Mouse (Mus musculus) kidney, postnatal 36 days (tissue): ENCODE measurements around the gene Dpf1.

Experiments
- DNase-seq, 2 experiments: peaks; one replicate each; pipeline ENCODE4 v3.0.0; 2021 to 2022; ENCODE audit warnings: mixed read lengths in 2 of 2

Dpf1 gene

DNA sequence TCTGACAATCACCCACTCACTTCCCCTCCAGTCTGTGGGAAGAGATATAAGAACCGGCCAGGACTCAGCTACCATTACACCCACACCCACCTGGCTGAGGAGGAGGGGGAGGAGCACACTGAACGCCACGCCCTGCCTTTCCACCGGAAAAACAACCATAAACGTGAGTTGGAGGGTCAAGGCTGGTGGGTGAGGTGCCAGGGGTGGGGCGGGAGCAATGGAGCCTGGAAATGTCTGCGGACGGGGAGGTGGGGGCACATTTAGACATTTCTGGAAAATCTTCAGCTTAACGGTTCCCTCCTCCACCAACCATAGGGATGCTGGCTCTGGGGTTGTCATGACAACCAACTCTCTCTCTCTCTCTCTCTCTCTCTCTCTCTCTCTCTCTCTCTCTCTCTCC, 9.3 kb downstream of the Dpf1 start:
- no peak for DNase-seq

DNA sequence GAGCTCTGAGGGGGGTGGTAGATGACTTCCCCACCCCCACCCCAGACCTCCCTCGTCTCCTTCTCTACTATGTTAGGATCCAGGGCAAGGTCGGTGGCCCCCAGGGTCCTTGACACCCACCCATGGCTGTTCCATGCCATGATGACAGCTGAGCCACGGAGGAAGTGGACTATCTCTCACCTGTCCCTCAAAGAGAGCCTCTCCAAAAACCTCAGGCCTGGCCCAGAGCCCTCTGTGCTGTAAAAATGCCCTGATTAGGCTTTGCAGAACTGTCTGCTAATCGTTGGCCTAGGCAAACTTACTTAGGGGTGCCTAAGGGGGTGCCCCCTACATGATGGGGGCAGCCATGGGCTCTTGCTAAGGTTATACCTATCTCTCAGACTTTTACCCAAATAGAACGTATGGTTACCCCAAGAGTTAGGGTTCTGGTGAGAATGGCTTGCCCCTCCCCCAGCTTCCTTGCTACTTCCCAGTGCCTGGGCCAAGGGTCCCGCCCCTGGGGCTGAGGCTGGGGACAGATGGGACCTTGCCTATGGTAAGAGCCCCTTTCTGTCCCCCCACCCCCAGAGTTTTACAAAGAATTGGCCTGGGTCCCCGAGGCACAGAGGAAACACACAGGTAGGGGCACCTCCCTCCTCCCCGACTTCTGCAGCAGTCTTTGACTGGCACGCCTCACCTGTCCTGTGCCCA, 10.0 kb downstream of the Dpf1 start:
- no peak for DNase-seq

DNA sequence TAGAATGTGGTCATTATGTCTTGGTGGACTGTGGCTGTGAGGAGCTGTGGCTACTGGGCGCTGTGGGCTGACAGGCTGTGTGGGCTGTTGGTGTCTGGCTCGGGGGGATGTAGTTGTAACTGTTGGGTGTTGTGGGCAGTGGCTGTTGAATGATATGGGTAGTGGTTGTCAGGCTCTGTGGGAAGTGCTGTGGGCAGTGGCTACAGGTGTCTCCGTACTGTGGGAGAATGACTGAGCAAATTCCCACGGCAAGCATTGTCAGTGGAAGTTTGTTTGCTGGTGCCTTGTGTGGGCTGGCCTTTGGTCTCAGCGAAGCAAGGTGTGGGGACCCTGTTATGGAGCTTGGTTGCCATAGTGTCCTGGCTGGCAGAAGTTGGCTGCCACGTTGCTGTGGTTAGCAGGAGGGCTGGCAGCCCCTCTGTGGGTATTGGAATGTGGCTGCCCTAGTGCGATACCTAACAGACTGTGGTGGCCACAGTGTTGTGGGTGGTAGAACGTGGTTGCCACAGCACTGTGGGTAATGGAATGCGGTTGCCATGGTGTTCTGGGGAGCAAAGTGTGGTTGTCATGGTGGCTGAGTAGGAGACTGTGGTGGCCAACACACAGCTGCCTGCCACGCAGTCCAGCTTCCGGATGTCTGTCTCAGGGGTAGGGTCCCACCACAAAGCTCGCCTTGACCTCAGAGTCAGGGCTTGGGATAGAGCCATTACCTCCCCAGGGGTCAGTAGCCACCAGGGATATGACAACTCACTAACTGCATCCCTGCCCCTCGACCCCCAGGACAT, 11.3 kb downstream of the Dpf1 start:
- DNase-seq: no peak

DNA sequence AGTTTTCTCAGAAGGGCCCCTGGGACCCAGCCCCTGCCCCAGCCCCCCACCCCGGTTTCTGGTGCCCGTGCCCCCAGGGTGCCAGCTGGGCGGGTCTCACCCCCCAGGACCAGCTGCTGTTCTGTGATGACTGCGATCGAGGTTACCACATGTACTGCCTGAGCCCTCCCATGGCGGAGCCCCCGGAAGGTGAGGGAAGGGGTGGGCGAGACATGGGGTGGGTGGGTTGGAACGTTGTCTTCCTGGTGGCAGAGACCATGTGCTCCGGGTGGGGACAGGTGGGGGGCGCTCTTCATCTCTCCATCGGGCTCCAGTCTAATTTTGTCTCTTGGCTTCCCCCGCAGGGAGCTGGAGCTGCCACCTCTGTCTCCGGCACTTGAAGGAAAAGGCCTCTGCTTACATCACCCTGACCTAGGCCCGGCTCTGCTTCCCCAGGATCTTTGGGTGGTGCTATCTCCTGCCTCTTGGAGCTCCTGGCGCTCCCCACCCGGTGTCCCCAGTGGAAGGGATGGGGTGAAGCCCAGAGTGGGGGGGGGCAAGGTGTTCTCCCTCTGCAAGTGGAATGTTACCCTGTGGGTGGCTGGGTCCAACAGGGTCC, 12.5 kb downstream of the Dpf1 start:
- DNase-seq: no peak

DNA sequence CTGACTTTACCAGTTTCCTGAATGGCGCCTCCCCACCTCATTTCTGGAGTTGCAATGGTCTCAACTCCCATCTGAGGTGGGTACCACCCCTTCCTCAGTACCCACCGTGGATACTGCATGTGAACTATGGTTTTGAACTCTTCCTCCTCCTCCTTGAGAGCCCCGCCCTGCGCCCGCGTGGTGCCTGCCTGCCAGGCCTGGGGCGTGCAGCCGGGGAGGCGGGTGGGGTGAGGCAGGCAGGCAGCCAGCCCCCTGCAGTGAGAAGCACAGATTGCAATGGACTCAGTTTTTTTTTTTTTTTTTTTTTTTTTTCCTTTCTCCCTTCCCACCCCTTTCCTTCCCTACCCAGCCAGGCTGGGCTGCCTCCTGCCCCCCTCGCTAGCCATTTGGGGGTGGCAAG, 13.2 kb downstream of the Dpf1 start:
- DNase-seq: no peak

DNA sequence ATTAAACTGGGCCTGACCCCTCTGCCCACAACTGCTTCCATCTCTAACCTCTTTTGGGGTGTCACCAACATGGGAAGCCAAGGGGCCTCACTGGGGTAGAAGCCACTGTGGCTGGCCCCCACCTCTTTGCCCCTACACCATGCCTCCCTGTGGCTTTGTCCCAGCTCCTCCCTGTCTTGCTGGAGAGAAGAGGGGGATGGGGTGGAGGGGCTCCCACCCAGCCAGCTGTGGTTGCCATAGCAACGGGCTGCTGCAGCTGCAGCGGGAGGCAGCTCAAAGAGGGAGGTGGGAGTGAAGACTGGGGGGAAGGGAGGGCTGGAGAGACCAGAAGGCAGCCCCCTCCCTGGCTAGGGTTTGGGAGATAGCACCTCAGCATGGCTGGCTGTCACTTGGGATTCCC, 13.8 kb downstream of the Dpf1 start:
- DNase-seq: no peak

DNA sequence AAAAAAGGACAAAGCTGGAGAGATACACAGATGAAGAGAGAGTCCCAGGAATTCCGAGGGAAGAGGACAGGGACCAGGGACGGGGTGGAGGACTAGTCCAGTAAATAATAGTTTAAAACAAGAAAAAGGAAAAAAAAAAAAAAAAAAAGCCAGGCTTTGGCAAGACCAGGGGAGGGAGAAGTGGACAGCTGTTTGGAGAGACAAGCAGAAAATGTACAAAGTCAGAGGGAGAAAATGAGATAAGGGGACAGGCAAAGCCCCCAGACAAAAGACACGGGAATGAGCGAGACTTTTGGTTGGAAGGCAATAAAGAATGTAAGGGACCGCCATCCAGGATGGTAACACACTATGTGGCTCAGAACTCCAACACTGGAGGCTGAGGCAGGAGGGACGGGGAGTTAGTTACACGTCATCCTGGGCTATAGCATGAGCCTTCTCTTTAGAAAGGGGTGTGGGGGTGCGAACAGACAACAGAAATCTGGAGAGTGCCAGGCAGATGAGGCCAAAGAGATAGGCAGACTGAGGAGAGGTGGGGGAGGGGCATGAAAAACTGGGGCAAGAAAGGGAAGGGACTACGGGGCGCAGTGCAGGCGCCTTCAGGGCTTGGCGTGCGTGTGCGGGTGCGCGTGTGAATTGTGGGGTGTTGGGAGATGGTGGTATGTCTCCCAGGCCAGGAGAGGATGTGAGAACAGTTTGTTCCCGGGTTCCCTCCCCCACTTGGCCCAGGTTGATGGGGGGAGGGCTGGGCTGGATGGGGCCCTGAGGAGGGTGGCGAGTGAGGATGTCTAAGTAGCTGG, 14.6 kb downstream of the Dpf1 start:
- DNase-seq: no peak

DNA sequence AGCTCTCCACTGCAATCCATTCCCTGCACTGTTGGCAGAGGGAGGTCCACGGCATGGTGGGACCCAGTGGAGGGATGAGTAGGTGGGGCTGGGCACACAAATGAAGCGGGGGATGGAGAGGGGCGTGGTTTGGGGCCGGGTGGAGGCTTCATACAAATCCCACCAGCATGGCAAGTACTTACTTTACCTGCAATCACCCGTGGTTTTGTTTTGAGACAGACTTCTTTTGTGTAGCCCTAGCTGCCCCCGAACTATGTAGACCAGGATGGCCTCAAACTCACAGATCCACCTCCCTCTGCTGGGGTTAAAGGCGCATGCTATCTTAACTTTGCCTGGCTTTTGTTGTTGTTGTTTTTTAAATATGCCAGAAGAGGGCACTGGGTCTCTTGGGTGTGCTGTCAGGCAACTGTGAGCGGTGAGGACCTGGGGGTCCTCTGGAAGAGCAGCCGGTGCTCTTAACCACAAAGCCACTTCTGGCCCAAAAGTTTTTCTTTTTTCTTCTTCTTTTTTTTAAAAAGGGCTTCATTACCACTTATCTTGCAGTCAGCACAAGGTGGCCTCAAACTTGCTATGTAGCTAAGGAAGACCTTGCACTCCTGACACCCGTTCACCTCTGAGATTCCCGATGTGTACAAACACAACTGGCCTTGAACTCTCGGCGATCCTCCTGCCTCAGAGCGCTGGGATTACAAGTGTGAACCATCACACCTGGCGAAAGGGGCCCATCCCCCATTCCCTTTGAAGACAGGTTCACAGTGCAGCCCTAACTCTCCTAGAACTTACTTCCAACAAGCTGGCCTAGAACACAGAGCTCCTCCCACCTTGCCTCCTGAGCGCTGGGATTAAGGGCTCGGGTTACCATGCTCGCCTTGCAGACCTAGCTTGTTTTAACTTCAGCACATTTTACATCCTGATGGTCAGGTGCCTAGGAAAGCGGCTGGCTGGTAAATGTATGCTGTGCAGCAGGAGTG, 15.9 kb downstream of the Dpf1 start:
- no peak for DNase-seq

DNA sequence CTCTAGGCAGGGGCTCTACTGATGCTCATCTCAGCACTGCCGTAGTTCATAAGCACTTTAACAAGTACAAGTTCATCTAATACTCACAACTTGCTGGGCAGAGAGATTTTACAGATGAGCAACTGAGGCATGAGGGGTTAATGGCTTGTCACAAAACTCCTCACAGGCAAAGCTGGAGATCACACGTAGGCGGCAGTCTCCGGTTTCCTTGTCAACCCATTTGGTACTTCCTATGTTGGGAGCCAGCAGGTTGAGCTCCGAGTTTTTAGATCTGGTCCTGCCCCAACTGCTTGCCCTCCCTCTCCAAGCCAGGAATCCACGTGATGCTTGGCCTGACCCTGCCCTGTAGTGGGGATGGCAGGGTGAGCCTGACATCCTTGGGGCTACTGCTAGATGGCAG, 23.3 kb downstream of the Dpf1 start:
- no peak for DNase-seq

DNA sequence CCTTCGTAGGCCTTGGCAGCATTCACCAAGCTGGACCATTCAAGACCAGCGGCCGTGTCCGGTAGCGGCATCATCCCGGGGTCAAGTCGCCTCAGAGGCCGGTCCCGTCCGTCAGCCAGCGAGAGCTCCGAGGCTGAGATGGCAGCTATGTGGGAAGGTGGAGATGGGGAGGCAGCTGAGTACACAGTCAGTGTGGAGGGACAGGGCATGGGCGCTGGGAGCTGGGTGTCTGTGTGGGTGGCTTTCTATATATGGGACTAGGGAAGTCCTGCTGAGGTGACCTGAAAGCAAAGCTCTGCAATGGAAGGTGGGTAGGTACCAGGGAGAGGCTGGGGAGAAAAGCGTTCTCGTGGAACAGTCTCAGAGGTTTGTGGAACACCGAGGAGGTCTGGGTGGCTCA, 25.2 kb downstream of the Dpf1 start:
- no peak for DNase-seq

DNA sequence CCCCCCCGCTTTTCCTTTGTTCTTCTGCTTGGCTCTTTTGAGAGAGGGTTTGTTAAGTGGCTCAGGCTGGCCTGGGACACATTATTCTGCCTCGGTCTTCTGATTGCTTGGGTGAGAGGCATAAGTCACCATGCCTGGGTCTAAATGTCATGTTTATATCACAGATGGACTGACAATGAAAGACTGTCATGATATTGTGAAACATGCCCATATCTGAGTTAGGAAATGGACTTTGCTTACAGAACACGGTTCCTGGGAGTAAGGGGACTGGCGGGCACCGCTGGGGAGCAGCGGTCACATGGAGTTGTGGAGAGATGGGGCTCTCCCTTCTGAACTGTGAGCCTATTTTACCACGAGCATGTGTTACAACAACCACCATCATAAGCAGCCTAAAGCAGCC, 30.4 kb downstream of the Dpf1 start:
- no peak for DNase-seq

DNA sequence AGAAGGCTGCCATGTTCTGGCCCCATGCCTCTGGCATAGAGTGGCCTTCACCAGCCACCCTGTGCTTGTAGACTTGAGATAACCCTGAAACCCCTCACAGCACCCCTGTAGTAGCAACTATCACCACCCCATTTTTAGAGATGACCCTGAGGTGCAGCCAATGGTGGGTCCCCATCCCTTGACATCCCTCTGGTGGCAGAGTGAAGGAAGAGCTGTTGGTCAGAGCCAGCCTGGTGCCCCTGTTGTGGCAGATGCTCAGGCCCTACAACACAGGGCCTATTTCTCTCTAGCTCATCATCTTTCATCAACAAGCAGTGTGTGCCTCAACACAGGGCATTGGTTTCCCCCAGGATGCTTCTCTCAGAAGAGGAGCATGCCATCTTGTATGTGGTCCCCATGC, 31.5 kb downstream of the Dpf1 start:
- DNase-seq: no peak

DNA sequence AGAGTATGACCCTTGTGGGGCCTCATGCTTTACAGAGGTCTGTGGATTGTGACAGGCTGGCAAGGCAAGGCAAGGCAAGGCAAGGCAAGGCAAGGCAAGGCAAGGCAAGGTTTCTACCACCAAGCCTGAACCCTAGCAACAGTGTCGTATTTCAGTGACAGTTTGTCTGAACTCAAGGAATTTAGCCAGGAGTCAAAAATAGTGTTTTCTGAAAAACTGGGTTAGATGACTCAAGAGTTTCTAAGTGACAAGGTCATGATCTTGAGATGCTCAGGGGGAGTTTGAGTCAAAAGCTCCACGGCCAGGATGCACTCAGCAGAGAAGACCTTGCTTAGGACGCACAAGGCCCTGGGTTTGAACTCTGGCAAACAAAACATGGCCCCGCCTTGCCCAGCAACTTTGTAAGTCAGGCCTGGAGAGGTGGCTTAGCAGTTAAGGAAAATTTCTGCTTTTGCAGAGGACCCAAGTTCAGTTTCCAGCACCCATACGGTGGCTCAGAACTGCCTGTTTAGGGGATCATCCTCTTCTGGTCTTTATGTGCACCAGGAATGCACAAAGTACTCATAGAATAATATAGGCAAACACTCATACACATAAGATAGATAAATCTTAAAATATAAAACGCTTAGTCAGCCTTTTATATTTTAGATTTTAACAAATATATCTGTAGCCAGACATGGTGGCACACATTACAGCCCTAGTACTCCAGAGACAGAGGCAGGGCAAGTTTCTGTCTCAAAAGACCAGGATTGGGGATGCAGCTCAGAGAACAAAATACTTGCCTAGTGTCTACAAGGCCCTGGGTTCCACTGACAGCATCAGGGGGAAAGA, 32.3 kb downstream of the Dpf1 start:
- DNase-seq: no peak

DNA sequence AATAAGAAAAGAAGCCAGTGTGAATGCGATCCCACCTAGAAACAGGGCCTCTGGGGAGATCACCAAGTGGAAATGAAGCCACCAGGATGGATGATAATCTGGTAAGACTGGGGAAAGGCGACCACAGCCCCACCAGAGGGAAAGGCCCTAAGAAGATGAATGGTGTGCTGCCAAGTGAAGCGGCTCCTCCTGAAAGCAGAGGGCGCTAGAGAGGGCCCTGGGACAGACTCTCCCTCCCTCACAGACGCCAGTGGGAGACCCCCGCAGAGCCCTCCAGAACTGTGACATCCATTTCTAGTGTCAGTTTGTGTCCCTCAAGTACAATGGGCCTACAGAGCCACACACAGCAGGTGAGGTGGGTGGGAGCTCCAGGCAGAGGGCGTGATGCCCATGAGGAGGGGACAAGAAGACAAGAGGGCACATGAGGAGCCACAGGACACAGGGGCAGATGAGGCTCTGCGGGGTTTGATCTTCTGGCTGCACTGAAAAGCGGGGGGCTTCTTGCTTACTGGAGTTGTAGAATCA, 33.1 kb downstream of the Dpf1 start:
- no peak for DNase-seq

DNA sequence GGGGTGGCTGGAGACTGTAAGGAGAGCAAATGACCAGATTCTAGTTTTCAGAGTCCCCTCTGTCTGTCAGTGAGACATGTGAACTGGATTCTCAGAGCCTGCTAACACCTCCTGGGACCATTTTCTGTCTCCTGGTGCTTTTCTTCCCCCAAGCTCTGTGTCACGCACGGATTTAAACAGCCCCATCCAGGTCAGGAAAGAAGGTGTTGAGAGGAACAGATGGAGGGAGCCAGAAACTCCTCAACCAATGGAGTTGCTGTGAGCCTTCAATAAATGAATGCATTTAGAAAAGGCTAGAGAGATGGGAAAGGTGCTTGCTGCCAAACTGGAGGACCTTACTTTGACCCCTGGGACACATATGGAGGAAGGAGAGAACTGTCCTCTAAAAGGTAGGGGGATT, 34.0 kb downstream of the Dpf1 start:
- DNase-seq: no peak

DNA sequence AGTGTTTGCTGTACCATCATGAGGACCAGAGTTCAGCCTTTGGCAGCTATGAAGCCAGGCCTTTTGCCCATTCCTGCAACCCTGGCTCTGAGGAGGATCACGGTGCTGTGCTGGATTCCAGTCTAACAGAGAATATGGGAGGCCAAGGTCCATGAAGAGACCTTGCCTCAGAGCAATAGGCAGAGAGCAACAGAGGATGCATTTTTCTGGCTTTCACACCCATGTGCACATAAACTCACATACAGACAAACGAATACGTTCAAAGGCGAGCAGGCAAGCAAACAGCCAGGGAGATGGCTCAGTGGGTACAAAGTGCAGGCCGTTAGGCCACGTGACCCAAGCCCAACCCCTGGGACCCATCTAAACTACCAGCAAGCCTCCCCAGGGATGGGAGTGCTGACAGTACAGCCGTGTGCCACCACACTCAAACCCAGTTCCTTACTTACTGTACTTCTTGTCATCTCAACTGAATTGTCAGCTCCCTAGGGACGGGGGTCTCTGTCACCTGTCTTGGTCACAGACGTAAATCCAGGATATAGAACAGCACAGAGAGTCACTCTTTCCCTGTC, 34.7 kb downstream of the Dpf1 start:
- DNase-seq: peak; percentile 52 to 64

DNA sequence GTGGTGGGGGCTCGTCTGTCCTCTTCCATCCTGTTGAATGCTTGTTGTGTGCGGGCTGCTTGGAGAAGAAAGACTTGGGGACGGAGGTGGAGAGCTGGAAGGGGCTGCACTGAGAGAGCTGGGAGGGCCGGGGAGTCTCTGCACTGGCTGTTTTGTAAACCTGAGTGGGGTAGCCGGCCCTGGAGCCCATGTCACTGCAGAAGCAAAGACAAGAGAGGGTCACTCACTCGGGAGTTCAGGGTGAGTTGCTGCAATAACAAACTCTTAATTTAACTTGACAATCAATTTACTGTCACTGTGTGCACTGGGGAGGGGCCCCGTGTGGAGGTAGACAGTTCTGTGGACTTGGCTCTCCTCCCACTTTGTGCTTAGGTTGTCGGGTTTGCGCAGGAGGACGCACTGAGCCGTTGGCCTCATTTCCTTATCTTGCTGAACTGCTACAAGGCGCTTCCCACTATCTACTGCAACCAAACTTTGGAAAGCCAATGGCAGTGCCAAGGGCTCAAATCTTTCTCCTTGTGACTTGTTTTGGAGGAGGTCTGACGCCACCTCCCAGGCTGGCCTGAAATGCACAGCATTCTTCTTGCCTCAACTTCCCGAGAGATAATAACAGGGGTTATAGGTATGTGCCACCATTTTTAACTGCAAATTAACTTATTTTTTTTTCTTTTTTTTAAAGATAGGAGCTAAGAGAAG, 35.4 kb downstream of the Dpf1 start:
- DNase-seq: no peak

DNA sequence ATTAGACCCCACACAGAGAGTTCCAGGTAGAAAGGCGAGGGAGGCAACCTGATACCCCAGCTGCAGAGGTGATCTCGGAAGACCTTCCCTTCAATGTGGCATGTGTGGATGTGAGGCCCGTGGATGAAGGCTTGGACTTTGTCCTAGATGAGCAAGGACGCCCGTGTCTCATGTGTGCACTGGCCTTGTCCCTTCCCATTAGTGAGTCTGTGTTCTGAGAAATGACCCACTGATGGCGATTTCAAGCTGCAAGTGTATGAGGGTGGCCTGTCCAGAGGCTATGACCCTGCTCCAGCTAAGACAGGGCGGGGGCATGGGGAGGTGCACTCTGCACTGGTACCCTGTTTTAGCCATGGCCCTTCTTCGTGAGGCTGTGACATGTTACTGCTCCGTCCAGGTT, 36.5 kb downstream of the Dpf1 start:
- DNase-seq: no peak

DNA sequence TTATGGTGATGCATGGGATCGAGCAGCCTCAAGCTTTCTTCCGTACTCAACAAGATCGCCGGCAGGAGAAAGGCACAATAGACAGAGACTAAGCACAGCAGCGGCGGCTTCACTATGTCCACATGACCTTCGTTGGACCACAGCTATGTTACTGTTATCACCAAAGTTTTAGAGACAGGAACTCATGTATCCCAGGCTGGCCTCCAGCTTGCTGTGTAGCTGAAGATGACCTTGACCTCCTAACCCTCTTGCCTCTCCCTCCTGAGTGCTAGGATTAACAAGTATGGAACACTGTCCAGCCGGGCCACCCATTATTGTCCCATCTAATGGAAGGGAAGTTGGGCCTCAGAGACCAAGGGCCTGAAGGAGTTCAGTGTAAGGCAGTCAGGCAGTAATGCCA, 37.1 kb downstream of the Dpf1 start:
- no peak for DNase-seq

DNA sequence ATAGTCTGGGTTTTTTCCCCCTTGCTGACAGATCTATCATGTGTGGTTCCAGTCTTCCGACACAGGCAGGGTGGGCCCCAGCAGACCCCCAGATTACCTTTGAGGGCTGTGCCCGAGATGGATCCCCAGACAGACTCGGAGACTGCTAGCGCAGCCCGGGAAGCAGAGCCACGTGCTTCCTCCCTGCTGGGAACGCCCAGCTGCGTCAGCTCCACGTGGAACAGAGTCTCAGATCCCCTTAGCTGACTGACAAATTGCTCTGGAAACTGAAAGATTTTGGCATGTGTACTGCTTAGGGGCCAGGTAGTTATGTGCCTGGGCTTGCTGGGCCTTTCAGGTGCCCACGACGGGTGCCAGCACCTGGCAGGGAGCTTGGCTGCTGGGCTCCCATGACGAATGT, 38.0 kb downstream of the Dpf1 start:
- no peak for DNase-seq
